Mouse (Mus musculus) myocyte (in vitro differentiated cells): ENCODE measurements around the gene Setd5.

Experiments
- MAX ChIP-seq: IDR thresholded peaks from one replicate; pipeline ENCODE4 v1.6.1; 2011; ENCODE audit warnings: low read depth, mild to moderate bottlenecking, control low read depth
- POLR2A ChIP-seq: IDR thresholded peaks from one replicate; pipeline ENCODE4 v1.6.1; 2011; ENCODE audit warnings: low read depth, mild to moderate bottlenecking, control low read depth, moderate library complexity; ENCODE audit not compliant: insufficient read length
- POLR2AphosphoS2 ChIP-seq: IDR thresholded peaks from one replicate; pipeline ENCODE4 v1.6.1; 2011; ENCODE audit warnings: low read depth, control low read depth; ENCODE audit not compliant: insufficient read length
- USF1 ChIP-seq: IDR thresholded peaks from one replicate; pipeline ENCODE4 v1.6.1; 2011; ENCODE audit warnings: low read depth, mild to moderate bottlenecking, control low read depth, moderate library complexity

DNA sequence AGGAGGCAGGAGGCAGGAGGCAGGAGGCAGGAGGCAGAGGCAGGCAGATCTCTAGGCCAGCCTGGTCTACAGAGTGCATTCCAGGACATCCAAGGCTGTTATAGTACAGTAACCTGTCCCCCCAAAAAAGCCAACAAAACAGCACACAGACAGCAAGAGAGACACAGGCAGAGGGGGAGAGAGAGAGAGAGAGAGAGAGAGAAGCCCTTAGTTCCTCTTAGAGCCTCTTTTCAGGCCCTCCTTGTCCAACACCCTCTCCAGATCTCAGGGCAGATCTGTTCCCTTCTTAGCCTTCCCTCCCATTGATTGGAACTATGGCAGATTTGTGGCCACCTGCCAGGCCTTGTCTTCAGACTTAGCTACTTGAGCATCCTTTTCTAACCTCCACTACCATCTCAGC lies 86.3 kb downstream of the Setd5 start:
- TF ChIP-seq POLR2A (no peak), POLR2AphosphoS2 (no peak), MAX (no peak), USF1 (no peak)
